Mouse (Mus musculus): ENCODE data around the gene Tnfaip8l1.

Tnfaip8l1 gene

DNA sequence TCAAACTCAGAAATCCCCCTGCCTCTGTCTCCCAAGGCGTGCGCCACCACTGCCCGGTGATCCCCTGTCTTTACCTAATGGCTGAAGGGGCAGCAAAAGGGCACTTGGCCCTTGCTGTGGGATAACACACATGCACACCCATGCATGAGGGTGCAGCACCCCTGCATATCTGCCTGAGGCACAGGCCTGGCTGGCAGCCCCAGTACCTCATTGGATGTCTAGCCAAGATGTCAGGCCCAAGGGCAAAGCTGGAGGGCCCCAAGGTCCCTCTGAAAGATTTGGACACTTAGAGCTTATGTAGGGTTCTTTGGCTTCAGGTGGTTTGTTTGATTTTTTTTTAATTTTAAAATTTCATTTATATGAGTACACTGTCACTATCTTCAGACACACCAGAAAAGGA is 13.1 kb downstream of the Tnfaip8l1 start:
- no peak for DNase-seq (ENCODE audit: low spot score in 2 of 2)

DNA sequence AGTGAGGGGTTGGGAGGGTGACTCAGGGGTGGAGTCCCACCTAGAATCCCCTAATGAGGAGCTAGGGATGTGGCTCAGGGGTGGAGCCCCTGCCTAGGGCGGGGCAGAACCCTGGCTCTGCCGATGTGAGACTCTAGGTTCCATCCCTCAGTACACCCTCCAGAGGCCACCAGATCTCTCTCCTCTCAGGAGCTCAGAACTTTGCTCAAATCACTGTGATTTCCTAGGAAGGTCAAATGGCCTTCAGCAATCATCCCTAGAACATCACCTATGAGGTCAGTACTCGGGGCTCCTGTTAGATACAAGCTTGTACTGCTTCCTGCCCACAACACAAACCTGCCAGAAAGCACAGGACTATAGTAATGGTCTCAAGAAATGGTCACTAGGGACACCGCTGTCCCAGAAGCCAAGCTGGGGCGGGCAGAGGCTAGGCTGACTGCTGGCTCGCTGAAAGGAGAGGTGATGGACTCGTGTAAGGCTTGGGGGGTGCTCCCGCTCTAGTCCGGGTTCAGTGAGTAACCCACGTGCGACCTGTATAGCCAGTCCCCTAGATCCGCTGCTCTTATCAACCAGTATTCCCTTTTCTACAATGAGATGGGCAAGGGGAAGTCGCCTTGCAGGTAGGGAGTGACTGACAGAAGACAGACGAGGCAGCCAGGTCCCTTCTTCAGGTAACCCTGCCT is 20.8 kb downstream of the Tnfaip8l1 start:
- DNase-seq (ENCODE audit: low spot score in 2 of 2) = no peak

DNA sequence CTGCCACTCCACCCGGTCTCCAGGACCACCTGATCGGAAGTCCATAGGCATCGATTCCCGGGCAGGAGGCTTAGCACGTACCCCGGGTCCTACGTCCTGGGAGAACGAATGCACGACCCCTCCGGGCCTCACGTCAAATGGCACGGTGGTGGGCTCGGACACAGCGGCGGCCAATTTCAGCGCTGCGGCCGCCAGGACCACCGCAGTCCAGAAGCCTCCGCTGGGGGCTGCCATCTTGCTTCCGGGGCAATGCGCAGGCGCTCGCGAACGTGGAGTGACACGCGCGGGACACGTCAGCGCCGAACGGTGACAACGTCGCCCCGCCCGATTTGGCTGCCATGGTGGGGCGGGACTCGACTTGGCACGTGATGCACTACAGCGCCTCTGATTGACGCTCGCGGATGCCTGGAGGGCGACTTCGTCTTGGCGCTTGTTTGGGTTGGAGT is 21.4 kb downstream of the Tnfaip8l1 start, which contains the start of gene Mydgf:
Gene Mydgf, minus strand, starts transcription at position 263 of the 446 bp plus-strand sequence.
- DNase-seq (ENCODE audit: low spot score in 2 of 2) = peak; percentile 90 to 91

DNA sequence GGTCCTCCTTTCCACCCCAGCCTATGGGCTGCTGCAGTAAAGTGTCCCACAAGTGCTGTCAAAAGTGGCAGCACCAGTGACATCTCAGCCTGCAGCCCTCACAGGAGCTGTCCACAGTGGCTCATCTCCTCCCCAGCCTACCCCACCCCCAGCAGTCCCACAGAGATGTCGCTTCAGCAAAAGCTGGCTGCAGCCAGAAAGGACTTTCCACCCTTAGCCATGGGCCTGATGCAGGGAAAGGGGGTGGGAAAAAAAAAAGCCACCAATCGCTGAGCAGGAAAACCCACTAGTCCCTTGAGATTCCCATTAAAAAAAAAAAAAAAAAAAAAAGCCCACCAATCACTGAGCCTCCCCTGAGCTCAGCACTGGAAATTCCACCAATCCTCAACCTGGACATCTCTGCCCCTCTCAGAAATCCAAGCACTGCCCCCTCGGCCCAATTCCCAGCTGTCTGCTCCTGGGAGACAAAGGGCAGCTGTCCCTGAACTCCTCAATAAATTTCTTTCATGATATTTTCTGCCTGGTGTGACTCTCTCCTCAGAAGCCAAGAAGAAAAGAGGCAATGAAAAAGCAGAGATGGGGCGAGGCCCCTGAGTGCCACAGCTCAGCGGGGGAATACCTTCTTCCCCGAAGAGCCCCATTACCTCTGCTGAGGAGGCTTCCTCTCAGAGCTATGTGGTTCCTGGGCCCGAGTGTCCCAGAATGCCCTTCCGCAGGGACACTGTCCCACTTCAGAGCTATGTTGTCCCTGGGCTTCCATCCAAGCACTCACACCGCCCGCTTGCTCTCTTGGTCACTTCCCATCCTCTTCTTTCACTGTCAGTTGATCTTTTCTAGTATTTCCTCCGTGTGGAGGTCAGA is 23.2 kb downstream of the Tnfaip8l1 start:
- DNase-seq (ENCODE audit: low spot score in 2 of 2) = no peak

- DNase-seq (ENCODE audit: low spot score in 2 of 2) = no peak
These were observed 29.0 kb downstream of the Tnfaip8l1 start for GRCm38 (mm10) chr17:56191266-56191665.

DNA sequence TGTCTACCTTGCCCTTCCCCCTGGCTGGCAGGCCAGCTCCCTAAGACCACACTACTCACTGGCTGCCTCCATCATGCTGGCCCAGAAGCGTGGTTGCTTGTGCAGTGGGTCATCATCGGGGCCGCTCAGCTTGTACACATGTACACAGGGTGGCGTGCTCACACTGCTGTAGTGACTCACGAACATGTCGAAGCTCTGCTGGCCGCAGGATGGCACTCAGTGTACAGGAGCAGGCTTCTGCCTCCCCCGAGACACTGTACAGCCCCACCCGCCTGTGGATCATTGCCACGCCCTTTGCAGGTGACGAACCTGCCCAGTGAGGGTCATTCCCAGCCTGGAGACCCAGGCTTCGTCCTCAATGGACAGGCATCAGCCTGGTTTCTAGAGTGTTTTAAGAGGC is 32.1 kb downstream of the Tnfaip8l1 start:
- no peak for DNase-seq (ENCODE audit: low spot score in 2 of 2)

GRCm38 (mm10) chr17:56194765-56195164 is 32.5 kb downstream of the Tnfaip8l1 start:
- DNase-seq (ENCODE audit: low spot score in 2 of 2) = no peak

DNA sequence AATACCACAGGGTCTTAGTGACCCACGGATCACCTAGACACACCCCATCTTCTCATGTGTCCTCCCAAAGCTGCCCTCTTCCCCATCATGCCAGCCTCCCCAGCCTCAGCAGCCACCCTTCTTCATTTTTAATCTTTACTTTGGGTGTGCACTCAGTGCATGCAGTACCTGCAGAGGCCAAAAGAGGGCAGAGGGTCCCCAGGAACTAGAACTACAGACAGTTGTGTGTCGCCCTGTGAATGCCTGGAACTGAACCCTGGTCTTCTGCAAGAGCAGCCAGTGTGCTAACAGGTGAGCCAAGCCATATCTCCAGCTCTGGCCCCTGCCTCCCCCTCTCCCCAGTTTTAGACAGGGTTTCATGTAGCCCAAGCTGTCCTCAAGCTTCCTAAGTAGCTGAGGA is 34.6 kb downstream of the Tnfaip8l1 start:
- DNase-seq (ENCODE audit: low spot score in 2 of 2) = no peak

- no peak for DNase-seq (ENCODE audit: low spot score in 2 of 2)
These were observed 38.3 kb downstream of the Tnfaip8l1 start for GRCm38 (mm10) chr17:56200586-56200985.

DNA sequence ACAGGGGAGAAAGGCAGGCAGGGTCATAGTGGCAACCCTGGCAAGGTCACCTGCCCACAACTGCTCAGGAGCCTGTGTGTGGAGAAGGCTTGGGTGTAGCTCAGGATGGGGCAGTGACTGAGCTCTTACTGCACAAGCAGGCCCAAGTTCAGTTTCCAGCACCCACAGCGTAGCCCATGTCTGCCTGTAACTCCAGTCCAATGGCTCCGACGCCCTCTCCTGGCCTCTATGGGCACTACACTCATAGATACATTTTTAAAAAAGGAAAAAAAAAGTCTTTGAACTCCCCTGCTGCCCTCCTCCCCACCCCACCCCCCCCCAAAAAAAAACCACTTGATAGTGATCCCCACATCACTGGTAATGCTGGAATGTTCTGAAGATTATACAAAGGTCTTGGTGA is 39.4 kb downstream of the Tnfaip8l1 start:
- no peak for DNase-seq (ENCODE audit: low spot score in 2 of 2)

- DNase-seq (ENCODE audit: low spot score in 2 of 2) = no peak
These were observed 40.2 kb downstream of the Tnfaip8l1 start for GRCm38 (mm10) chr17:56202476-56202875.

- DNase-seq (ENCODE audit: low spot score in 2 of 2) = no peak
These were observed 41.5 kb downstream of the Tnfaip8l1 start for GRCm38 (mm10) chr17:56203729-56204128.

DNA sequence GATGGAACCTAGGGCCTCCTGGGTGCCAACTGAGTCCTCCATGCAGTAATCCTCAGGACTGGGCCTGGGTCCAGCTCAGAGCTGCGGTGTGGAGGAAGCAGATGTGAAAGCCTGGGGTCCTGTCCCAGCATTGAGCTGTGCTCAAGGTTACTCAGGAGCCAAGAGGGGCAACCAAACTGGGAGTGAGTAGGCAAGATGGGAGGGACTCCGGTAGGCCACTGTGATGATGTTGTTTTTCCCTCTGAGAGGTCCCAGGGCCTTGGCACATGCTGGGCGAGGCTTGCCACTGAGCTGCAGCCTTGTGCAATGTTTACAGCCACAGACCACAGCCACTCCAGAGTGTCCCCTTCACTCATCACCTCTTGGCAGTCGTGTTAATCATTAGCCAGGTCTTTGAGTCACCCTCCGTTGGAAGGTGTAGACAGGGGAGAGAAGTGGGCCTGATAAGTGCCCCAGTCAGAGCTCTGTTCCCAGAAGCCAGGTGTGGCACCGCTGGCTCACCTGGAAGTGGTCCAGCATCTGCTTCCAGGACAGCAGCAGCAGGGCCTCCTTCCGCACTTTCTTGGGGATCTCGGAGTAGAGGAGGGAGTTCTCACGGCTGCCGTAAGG is 44.1 kb downstream of the Tnfaip8l1 start:
- no peak for DNase-seq (ENCODE audit: low spot score in 2 of 2)

GRCm38 (mm10) chr17:56206986-56207674 is 44.9 kb downstream of the Tnfaip8l1 start:
- no peak for DNase-seq (ENCODE audit: low spot score in 2 of 2)

- DNase-seq (ENCODE audit: low spot score in 2 of 2) = no peak
These were observed 45.8 kb downstream of the Tnfaip8l1 start for GRCm38 (mm10) chr17:56207963-56208530.

GRCm38 (mm10) chr17:56208821-56209220 is 46.5 kb downstream of the Tnfaip8l1 start:
- no peak for DNase-seq (ENCODE audit: low spot score in 2 of 2)

DNA sequence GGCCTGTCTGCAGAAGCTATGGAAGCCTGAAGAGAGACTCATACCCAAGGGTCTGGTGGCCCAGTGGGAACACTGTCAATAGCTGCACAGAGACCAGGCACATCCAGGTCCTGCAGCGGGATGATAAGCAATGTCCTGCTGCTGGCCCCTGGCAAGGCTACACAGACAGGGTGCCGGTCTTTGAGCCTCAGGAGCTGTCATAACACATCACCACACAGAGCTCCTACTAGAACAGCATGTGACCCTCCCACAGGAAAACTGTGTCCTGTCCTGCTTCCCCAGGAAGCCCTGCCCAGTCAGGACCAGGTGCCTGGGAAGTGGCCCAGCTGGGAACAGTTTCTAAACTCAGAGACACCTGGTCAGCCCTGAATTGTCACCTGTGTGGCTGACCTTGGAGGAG is 48.8 kb downstream of the Tnfaip8l1 start:
- DNase-seq (ENCODE audit: low spot score in 2 of 2) = no peak

DNA sequence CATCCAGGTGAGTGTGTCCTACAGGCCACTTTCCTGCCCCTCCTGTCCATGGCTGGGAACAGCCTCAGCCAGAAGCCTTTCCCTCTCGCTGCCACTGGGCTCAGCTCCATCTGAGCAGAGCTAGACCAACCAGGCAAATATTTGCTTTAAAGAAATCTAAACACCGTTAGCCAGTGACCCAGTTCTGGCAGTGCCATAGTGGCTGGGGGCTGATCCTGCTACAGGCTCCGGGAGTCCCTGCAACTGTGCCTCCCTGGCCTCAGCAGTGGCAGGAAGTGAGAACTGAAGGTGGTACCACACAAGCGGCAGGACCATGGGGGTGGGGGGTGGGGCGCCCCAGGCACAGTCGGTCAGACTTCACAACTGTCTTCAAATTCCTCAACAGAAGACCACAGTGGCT is 50.4 kb downstream of the Tnfaip8l1 start:
- DNase-seq (ENCODE audit: low spot score in 2 of 2) = no peak

DNA sequence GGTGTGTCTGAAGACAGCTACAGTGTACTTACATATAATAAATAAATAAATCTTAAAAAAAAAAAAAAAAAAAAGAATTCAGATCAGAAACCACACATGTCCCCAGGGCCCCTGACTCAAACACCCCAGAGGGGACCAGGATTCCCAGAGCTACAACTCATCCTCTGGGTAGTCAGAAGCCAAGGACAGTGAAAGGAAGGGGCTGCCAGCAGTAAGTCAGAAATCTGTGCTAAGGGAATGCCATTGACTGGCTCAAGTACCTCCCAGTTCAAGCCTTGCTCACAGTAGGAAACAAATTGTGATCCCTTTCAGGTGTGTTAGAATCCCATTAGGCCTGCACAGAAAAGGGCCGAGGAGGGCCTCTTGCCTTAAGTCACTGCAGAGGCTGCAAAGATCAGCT is 52.0 kb downstream of the Tnfaip8l1 start:
- DNase-seq (ENCODE audit: low spot score in 2 of 2) = no peak

DNA sequence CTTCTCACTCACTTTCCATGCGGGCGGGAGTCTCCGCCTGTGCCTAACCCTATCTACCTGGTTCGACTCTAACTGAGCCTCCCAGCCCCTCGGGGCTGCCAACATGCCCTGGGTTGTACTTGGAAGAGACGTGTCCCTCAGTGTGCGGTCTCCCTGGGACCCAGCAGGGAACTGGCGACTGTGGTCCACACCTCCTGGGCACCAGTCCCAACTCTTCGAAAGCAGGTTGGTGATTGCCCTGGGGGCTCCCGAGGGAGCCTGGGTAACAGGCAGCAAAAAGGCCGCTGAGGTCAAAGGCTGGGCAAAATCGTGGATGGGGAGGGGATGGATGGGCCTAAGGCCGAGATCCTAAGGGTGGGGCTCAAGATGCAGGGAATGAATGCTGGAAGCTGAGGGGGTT is 55.4 kb downstream of the Tnfaip8l1 start:
- no peak for DNase-seq (ENCODE audit: low spot score in 2 of 2)

DNA sequence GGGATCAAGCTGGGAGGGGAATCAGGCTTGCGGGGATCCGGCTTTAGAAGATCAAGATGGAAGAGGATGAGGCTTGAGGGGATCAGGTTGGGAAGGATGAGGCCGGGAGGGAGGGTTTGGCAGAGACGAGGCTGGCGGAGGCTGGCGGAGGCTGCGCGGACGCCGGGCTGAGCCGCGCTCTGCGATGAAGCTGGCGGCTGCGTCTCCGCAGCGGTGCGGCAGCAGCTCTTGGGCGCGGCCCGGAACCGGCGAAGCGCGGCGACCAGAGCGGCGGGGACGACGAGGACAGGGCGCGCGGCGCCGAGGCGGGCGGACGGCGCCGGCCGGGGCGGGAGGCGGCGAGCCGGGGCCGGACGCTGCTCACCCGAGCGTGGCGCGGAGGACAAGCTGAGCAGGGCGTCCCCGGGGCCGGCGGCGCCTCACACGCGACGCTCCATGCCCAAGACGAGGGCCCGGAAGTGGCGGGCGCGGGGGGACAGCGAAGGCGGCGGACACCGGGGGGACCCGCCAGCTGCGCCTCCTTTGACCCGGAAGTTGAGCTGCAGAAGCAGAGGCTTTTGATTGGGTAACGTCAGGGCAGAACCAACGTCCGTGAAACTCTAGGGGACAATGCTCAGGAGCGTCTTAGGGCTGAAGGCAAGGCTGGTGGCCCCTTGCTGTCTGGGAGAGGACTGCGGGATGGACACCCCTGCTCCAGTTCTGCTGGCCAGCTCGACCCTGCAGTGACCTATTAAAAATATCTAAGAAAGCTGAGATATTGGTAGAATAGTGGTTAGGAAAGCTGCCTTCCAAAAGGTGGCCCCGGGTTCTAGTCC is 56.3 kb downstream of the Tnfaip8l1 start, which contains the start of gene Dpp9:
Gene Dpp9, minus strand, starts transcription at position 529 of the 815 bp plus-strand sequence.
- peak; percentile 82 to 84 for DNase-seq (ENCODE audit: low spot score in 2 of 2)

Data from thymus, postnatal 10 days (tissue).